Mouse (Mus musculus): ENCODE results near the gene Cinp.

DNA sequence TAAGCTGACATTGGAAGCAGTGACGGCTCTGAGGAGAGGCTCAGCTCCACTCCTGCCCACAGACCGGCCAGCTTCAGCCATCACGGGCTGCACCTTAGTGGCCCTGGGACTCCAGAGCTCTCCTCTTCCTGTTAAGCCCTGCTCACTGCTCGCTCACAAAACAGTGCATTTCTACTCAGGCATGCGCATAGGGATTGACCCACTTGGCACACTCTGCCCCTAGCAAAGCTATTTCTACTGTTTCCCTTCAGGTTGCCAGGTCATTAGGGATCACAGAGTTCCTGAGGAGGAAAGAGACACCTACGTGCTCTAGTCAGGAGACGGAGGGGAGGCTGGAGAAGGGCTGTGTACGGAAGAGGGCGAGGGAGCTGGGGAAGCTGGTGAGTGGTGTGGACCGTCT lies 23.0 kb downstream of the Cinp start:
- TF ChIP-seq TAL1 (IDR thresholded peaks at IDR 0.05; ENCODE audit: low read length) = no peak
- TF ChIP-seq GATA1 (IDR thresholded peaks at IDR 0.05; ENCODE audit: low read length) = no peak
